Mouse (Mus musculus): ENCODE measurements around the gene Telo2.

DNA sequence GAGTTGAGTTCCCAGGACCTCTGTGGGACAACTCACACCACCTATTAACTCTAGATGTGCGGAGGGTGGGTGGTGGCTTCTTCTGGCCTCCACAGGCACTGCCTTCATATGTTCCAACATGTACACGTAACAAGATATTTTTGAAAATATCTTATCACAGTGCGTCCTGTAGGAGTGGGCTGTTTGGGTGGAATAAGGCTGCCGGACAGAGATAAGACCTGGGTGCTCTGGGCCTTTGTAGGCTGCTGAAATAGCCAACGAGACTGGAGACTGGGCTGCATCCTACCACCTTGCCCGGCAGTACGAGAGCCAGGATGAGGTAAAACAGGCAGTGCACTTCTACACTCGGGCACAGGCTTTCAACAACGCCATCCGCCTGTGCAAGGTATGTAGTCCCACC is 26.6 kb downstream of the Telo2 start:
- TF ChIP-seq CTCF (IDR thresholded peaks at IDR 0.05; ENCODE audit: extremely low read depth, insufficient read length, insufficient replicate concordance, low read depth, low read length), result no peak
- TF ChIP-seq POLR2A (IDR thresholded peaks at IDR 0.05; ENCODE audit: low read depth, low read length), result no peak

Measured in small intestine, adult 2 months (tissue).